Mouse (Mus musculus): ENCODE measurements around the gene Slc38a8.

Slc38a8 gene

GRCm38 (mm10) chr8:119484145-119484896, 17.2 kb downstream of the Slc38a8 start:
- no peak for DNase-seq (ENCODE audit: low spot score)

- DNase-seq (ENCODE audit: low spot score): no peak
These were observed 22.8 kb downstream of the Slc38a8 start for GRCm38 (mm10) chr8:119478684-119479083.

GRCm38 (mm10) chr8:119468091-119468490, 33.4 kb downstream of the Slc38a8 start:
- no peak for DNase-seq (ENCODE audit: low spot score)

GRCm38 (mm10) chr8:119466794-119467193, 34.7 kb downstream of the Slc38a8 start:
- DNase-seq (ENCODE audit: low spot score): no peak

DNA sequence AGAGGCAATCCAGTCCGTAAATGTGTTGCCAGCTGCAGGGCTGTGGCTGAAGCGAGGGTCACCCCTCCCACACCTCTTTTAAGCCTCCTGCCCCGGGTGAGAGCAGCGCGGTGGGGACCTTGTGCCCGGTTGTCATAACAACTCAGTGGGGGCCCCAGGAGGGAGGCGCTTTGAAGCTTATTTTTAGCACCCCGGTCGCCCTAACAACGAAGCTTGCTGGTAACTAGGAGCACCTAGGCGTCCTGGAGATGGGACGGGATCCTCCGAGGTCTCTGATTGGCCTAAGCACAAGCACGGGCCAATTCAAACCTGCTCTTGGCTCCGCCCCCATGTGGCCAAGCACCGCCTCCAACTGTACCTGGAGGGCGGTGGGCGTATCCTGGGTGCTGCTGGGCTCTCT, 35.4 kb downstream of the Slc38a8 start:
- DNase-seq (ENCODE audit: low spot score): peak; percentile 20

DNA sequence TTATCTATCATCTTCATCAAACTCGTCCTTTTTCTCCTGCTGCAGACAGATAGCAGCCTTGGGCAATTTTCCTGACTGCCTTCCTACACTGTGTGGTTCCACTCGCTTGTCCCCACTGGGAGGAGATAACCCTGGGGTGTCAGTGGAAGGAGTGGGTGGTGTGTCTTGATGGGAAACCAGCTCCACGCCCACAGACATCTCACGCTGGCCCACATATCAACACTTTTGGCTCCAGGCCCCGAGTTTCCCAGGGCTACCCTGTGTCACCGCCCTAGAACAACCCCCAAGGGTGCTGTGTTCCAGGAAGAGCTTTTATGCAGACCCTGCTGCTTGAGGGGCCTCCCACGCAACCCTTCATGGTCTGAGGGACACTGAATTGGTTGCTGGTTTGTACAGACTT, 37.8 kb downstream of the Slc38a8 start:
- no peak for DNase-seq (ENCODE audit: low spot score)

- DNase-seq (ENCODE audit: low spot score): no peak
These were observed 40.1 kb downstream of the Slc38a8 start for GRCm38 (mm10) chr8:119461356-119461755.

GRCm38 (mm10) chr8:119459724-119460123, 41.8 kb downstream of the Slc38a8 start:
- DNase-seq (ENCODE audit: low spot score): no peak

- no peak for DNase-seq (ENCODE audit: low spot score)
These were observed 45.5 kb downstream of the Slc38a8 start for GRCm38 (mm10) chr8:119456045-119456444.

DNA sequence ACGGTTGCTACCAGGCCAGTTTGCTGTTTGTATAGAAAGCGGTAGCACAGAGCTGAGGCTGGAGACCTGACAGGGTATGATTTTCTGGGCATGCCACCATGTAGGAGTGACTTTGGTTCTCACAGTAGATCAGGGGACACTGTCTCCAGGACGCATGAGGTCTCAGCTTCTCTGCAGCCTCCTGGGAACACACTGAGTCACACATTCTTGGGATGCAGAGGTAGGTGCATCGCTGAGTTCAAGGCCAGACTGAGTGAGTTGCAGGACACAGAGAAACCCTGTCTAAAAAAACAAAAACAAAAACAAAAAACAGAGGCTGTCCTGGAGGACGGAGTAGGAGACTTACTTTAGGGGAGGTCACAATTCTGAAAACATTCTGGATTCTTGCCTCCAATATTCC, 48.6 kb downstream of the Slc38a8 start:
- DNase-seq (ENCODE audit: low spot score): no peak

- DNase-seq (ENCODE audit: low spot score): no peak
These were observed 50.4 kb downstream of the Slc38a8 start for GRCm38 (mm10) chr8:119451131-119451530.

DNA sequence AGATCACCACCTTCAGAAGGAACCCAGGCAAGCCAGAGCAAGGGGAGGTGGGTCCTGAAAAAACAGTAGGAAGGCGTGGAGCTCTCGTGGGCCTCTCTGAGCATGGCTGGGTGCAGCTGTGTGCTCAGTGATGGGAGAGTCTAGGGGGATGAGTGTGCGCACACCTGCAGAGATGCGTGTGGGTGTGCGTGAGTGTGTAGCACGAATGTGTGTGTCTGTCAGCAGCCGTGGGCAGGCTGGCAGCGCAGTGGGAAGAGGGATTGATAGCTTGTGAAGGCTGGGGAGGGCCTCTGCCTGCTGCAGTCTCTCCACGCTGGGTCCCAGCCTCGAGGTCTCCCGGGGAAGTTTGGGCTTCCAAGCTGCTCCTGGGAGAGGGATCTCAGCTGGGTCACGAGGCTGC, 51.9 kb downstream of the Slc38a8 start:
- no peak for DNase-seq (ENCODE audit: low spot score)

DNA sequence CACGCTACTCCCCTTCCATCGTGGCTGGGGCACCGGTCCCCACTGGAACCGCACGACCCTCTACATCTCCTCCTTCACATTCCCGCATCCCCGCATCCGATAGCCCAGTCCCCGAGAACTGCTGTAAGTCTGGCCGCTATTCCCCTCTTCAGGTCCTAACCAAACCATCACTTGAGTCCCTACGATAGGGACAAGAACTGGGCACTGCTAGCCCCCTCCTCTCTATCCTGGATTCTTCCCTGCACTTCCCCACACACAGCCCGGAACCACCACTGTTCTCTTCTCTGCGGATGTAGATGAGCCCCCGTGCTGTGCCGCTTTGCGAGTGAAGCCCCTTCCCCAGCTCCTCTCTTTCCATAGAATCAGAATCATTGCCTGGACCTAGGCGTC, 53.7 kb downstream of the Slc38a8 start:
- DNase-seq (ENCODE audit: low spot score): no peak

- no peak for DNase-seq (ENCODE audit: low spot score)
These were observed 54.3 kb downstream of the Slc38a8 start for GRCm38 (mm10) chr8:119446990-119447780.

- DNase-seq (ENCODE audit: low spot score): peak; percentile 69
These were observed 55.1 kb downstream of the Slc38a8 start, which contains the start of gene Necab2 for GRCm38 (mm10) chr8:119446211-119446989. TSS of gene Necab2 (plus strand) at chr8:119446719.

DNA sequence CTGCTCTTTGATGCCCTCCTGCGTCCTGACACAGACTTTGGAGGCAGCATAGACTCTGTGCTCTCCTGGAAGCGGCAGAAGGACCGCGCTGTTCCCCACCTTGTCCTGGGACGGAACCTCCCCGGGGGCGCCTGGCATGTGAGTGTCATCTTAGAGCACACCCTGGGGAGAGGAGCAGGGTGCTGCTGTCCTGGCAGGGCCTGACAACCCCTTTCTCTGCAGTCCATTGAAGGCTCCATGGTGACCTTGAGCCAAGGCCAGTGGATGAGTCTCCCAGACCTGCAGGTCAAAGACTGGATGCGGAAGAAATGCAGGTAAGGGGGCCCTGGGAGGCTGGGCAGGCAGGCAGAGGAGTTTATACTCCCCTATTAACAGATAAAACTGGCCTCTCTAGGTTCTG, 58.5 kb downstream of the Slc38a8 start:
- DNase-seq (ENCODE audit: low spot score): no peak

GRCm38 (mm10) chr8:119442013-119442412, 59.5 kb downstream of the Slc38a8 start:
- DNase-seq (ENCODE audit: low spot score): no peak

DNA sequence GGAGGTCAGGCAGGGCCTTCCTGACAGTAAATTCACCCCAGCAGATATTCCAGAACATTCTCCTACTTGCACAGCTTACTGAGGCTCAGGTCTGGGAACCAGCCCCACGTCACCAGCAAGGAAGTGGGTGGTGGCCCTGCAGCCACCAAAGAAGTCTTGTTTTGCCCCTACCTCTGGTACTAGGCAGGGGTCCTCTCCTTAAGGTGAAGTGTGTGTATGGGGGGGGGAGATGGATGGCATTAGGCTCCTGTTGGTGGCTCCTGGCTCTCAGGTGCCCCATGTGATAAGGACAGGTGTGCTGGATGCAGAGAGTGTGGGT, 60.6 kb downstream of the Slc38a8 start:
- DNase-seq (ENCODE audit: low spot score): no peak

GRCm38 (mm10) chr8:119440250-119440951, 61.1 kb downstream of the Slc38a8 start:
- DNase-seq (ENCODE audit: low spot score): peak; percentile 87

- DNase-seq (ENCODE audit: low spot score): no peak
These were observed 61.6 kb downstream of the Slc38a8 start for GRCm38 (mm10) chr8:119439893-119440249.

- no peak for DNase-seq (ENCODE audit: low spot score)
These were observed 62.1 kb downstream of the Slc38a8 start for GRCm38 (mm10) chr8:119439424-119439823.

- DNase-seq (ENCODE audit: low spot score): no peak
These were observed 62.6 kb downstream of the Slc38a8 start for GRCm38 (mm10) chr8:119438876-119439275.
